ENCODE assay signal across 10 mouse cellular contexts in genomic region chr4:119245556-119245955, GRCm38 (mm10). TPM values are rescaled to one million over a fixed set of nuclear protein-coding genes. Genes with fewer than 3 reads are reported as not detected.
DNase-seq lines count a peak whose midpoint lies in the region; ATAC-seq and TF ChIP-seq lines count a peak whose summit lies in the region.
"Had no signal": no experiment of that assay in that cellular context is flagged by ENCODE, and none has a peak within 500 bp of the region (broad histone marks: within the 10 kb centered on the region; RNA-seq: fewer than 3 reads in every experiment).

No protein-coding gene starts in this region.

- H3K36me3 ChIP-seq in lung, embryonic 14.5 days (ENCODE audit: insufficient read depth): peaks cover 54% of the 10 kb centered on the region

- peak; percentile 50 for DNase-seq in gastrocnemius, adult 2 months
- no peak for DNase-seq in gastrocnemius, postnatal 14 days
- DNase-seq in Muller cell, postnatal 12 days (ENCODE audit: inconsistent ontology term): peak; percentile 37
- DNase-seq in frontal cortex, postnatal 14 days (ENCODE audit: low spot score in 2 of 2): peak; percentile 40 to 68
- peak; percentile 67 for DNase-seq in lung, embryonic 14.5 days
- DNase-seq in embryo, embryonic 10 days (ENCODE audit: low spot score): no peak
- DNase-seq in embryo, embryonic 11 days: no peak
- no peak for DNase-seq in urinary bladder, postnatal 10 days (ENCODE audit: low spot score)

- WGBS in lung, embryonic 14.5 days: 50% methylated on average over 7 of the region's 7 CpGs

- H3K4me3 ChIP-seq in gastrocnemius, adult 2 months: no peak overlapping the region
- no peak overlapping the region for H3K4me3 ChIP-seq in lung, embryonic 14.5 days (ENCODE audit: low read depth, low read length)
- H3K4me3 ChIP-seq: limb, embryonic 12.5 days had no signal

- ATAC-seq in lung, embryonic 14.5 days (ENCODE audit: insufficient read depth): no peak

- H3K27me3 ChIP-seq in lung, embryonic 14.5 days (ENCODE audit: insufficient read depth, low read length): no peaks in the 10 kb centered on the region
- H3K27me3 ChIP-seq: limb, embryonic 12.5 days had no signal

- no peaks in the 10 kb centered on the region for H3K4me1 ChIP-seq in lung, embryonic 14.5 days (ENCODE audit: insufficient read depth)
- H3K4me1 ChIP-seq: limb, embryonic 12.5 days had no signal

- H3K9me3 ChIP-seq in lung, embryonic 14.5 days (ENCODE audit: low read depth, low read length): no peaks in the 10 kb centered on the region
- H3K9me3 ChIP-seq: limb, embryonic 12.5 days had no signal

- H3K9ac ChIP-seq in lung, embryonic 14.5 days: no peak overlapping the region
- H3K9ac ChIP-seq: limb, embryonic 12.5 days had no signal

- H3K27ac ChIP-seq in gastrocnemius, adult 2 months: peak overlapping the region; percentile 36; the same call in 1 of the 2 replicates
- H3K27ac ChIP-seq in lung, embryonic 14.5 days (ENCODE audit: low read depth): peak overlapping the region; percentile 60; the same call in 1 of the 2 replicates
- H3K27ac ChIP-seq: limb, embryonic 12.5 days had no signal

- no peak for TF ChIP-seq CTCF in gastrocnemius, adult 2 months (IDR thresholded peaks at IDR 0.05)
- no peak for TF ChIP-seq CTCF in lung, embryonic 14.5 days (IDR thresholded peaks at IDR 0.05; ENCODE audit: low read depth)

- H3K4me2 ChIP-seq in lung, embryonic 14.5 days: no peak overlapping the region
- H3K4me2 ChIP-seq: limb, embryonic 12.5 days had no signal

- intact Hi-C loops in gastrocnemius, adult 2 months (cut with DNase I): loop anchor here (5.0 kb wide), 3 partner anchors 47 to 422 kb away; partner anchors contain the start of gene Ybx1
- intact Hi-C loops in gastrocnemius, postnatal 14 days (cut with DNase I; ENCODE audit: low total_unique reads): loop anchor here (10.0 kb wide), 3 partner anchors 289 to 1129 kb away; partner anchors contain the start of genes Foxj3 and Frg2f1

RNA-seq across cellular contexts. Expression of gene Cldn19, which starts 9.7 kb away (rescaled TPM):
- 1 to 10 TPM in 1 of 2 experiments, under 1 TPM in 1; 0.86 to 1.1 TPM for total RNA-seq in gastrocnemius, adult 2 months (2021)
- total RNA-seq in gastrocnemius, postnatal 14 days (2021): 10 to 100 TPM in 1 of 2 experiments, 1 to 10 TPM in 1; 6.2 to 16.8 TPM
- polyA plus RNA-seq in lung, embryonic 14.5 days (2014; fragmentation: Nextera tagmentation; extraction: Ambion mirVana): not detected in 2 replicates

RNA-seq across cellular contexts. Expression of gene P3h1, which starts 12.8 kb away (rescaled TPM):
- total RNA-seq in gastrocnemius, adult 2 months (2021): 10 to 100 TPM in 1 of 2 experiments, 1 to 10 TPM in 1; 9.6 to 12.7 TPM
- 10 to 100 TPM; 17.4 to 18.2 TPM for total RNA-seq in gastrocnemius, postnatal 14 days (2021)
- polyA plus RNA-seq in lung, embryonic 14.5 days (2014; fragmentation: Nextera tagmentation; extraction: Ambion mirVana): 40.4 and 44.8 TPM in 2 replicates

RNA-seq across cellular contexts. Expression of gene AU022252, which starts 13.0 kb away (rescaled TPM):
- total RNA-seq in gastrocnemius, adult 2 months (2021): 10 to 100 TPM; 27.8 to 29.7 TPM
- 10 to 100 TPM; 17.8 to 20.7 TPM for total RNA-seq in gastrocnemius, postnatal 14 days (2021)
- 29.0 and 32.3 TPM in 2 replicates for polyA plus RNA-seq in lung, embryonic 14.5 days (2014; fragmentation: Nextera tagmentation; extraction: Ambion mirVana)

RNA-seq across cellular contexts. Expression of gene Tmem269, which starts 27.5 kb away (rescaled TPM):
- not detected for total RNA-seq in gastrocnemius, adult 2 months (2021)
- total RNA-seq in gastrocnemius, postnatal 14 days (2021): not detected
- polyA plus RNA-seq in lung, embryonic 14.5 days (2014; fragmentation: Nextera tagmentation; extraction: Ambion mirVana): not detected in 2 replicates
- total RNA-seq: ES-E14 had no signal
- polyA plus RNA-seq: limb, embryonic 12.5 days had no signal

RNA-seq across cellular contexts. Expression of gene Ybx1, which starts 48.8 kb away (rescaled TPM):
- 100 to 1,000 TPM; 664 to 696 TPM for total RNA-seq in gastrocnemius, adult 2 months (2021)
- total RNA-seq in gastrocnemius, postnatal 14 days (2021): 100 to 1,000 TPM; 494 to 519 TPM
- 880 and 902 TPM in 2 replicates for polyA plus RNA-seq in lung, embryonic 14.5 days (2014; fragmentation: Nextera tagmentation; extraction: Ambion mirVana)

Comparison
In these comparisons a context has a peak if more than half of its experiments do, and no peak if none do; other contexts are left out.
1. DNase-seq: peak in gastrocnemius, adult 2 months (single experiment), Muller cell, postnatal 12 days (single experiment), frontal cortex, postnatal 14 days (2 of 2) and lung, embryonic 14.5 days (single experiment); none in gastrocnemius, postnatal 14 days (single experiment), embryo, embryonic 10 days (single experiment), embryo, embryonic 11 days (single experiment) and urinary bladder, postnatal 10 days (single experiment).